Mouse (Mus musculus): ENCODE data around the gene Plk5. TPM values are rescaled to one million over a fixed set of nuclear protein-coding genes. Genes with fewer than 3 reads are reported as not detected.

Gene Plk5
- not detected for polyA plus RNA-seq (2014; fragmentation: Illumina TruSeq; extraction: RNeasy Lipid Tissue Mini Kit (QIAGEN cat#74804))

GRCm38 (mm10) chr10:80356001-80356682 lies at the start of gene Plk5:
TSS of gene Plk5 (plus strand) at chr10:80356459.

GRCm38 (mm10) chr10:80320340-80320760 lies 35.9 kb upstream of the Plk5 start, which contains the start of gene 2310011J03Rik:
TSS of gene 2310011J03Rik (minus strand) at chr10:80320537.

GRCm38 (mm10) chr10:80329273-80330081 lies 26.8 kb upstream of the Plk5 start, which contains the start of the genes Pcsk4 and Reep6:
TSS of gene Pcsk4 (minus strand) at chr10:80329498.
TSS of gene Reep6 (plus strand) at chr10:80329953.

GRCm38 (mm10) chr10:80348244-80348781 lies 7.9 kb upstream of the Plk5 start, which contains the start of gene Adamtsl5:
TSS of gene Adamtsl5 (minus strand) at chr10:80348412.

GRCm38 (mm10) chr10:80387522-80387959 lies 31.3 kb downstream of the Plk5 start, which contains the start of gene Mex3d:
TSS of gene Mex3d (minus strand) at chr10:80387659.

GRCm38 (mm10) chr10:80399191-80399972 lies 43.1 kb downstream of the Plk5 start, which contains the start of gene Mbd3:
TSS of gene Mbd3 (minus strand) at chr10:80399550.

GRCm38 (mm10) chr10:80406684-80407501 lies 50.6 kb downstream of the Plk5 start, which contains the start of gene Uqcr11:
TSS of gene Uqcr11 (minus strand) at chr10:80406830.

Other genes with a start within 250 kb of the Plk5 start
- 4.8 TPM for gene Stk11, start 240.7 kb upstream of the Plk5 start, polyA plus RNA-seq (2014; fragmentation: Illumina TruSeq; extraction: RNeasy Lipid Tissue Mini Kit (QIAGEN cat#74804))
- gene Atp5d, start 217.8 kb upstream of the Plk5 start, polyA plus RNA-seq (2014; fragmentation: Illumina TruSeq; extraction: RNeasy Lipid Tissue Mini Kit (QIAGEN cat#74804)) = 0.34 TPM
- gene Cbarp, start 215.6 kb upstream of the Plk5 start, polyA plus RNA-seq (2014; fragmentation: Illumina TruSeq; extraction: RNeasy Lipid Tissue Mini Kit (QIAGEN cat#74804)) = not detected
- 10.3 TPM for gene Midn, start 208.2 kb upstream of the Plk5 start, polyA plus RNA-seq (2014; fragmentation: Illumina TruSeq; extraction: RNeasy Lipid Tissue Mini Kit (QIAGEN cat#74804))
- 34.8 TPM for gene Cirbp, start 190.5 kb upstream of the Plk5 start, polyA plus RNA-seq (2014; fragmentation: Illumina TruSeq; extraction: RNeasy Lipid Tissue Mini Kit (QIAGEN cat#74804))
- 1.1 TPM for gene 1600002K03Rik, start 183.5 kb upstream of the Plk5 start, polyA plus RNA-seq (2014; fragmentation: Illumina TruSeq; extraction: RNeasy Lipid Tissue Mini Kit (QIAGEN cat#74804))
- gene Efna2, start 177.0 kb upstream of the Plk5 start, polyA plus RNA-seq (2014; fragmentation: Illumina TruSeq; extraction: RNeasy Lipid Tissue Mini Kit (QIAGEN cat#74804)) = 5.3 TPM
- 5.4 TPM for gene Mum1, start 130.0 kb upstream of the Plk5 start, polyA plus RNA-seq (2014; fragmentation: Illumina TruSeq; extraction: RNeasy Lipid Tissue Mini Kit (QIAGEN cat#74804))
- 1.1 TPM for gene Ndufs7, start 107.3 kb upstream of the Plk5 start, polyA plus RNA-seq (2014; fragmentation: Illumina TruSeq; extraction: RNeasy Lipid Tissue Mini Kit (QIAGEN cat#74804))
- gene Gamt, start 95.4 kb upstream of the Plk5 start, polyA plus RNA-seq (2014; fragmentation: Illumina TruSeq; extraction: RNeasy Lipid Tissue Mini Kit (QIAGEN cat#74804)) = not detected
- gene Dazap1, start 95.0 kb upstream of the Plk5 start, polyA plus RNA-seq (2014; fragmentation: Illumina TruSeq; extraction: RNeasy Lipid Tissue Mini Kit (QIAGEN cat#74804)) = 25.0 TPM
- gene Rps15, start 64.0 kb upstream of the Plk5 start, polyA plus RNA-seq (2014; fragmentation: Illumina TruSeq; extraction: RNeasy Lipid Tissue Mini Kit (QIAGEN cat#74804)) = not detected
- not detected for gene Apc2, start 60.5 kb upstream of the Plk5 start, polyA plus RNA-seq (2014; fragmentation: Illumina TruSeq; extraction: RNeasy Lipid Tissue Mini Kit (QIAGEN cat#74804))
- gene 2310011J03Rik, start 35.9 kb upstream of the Plk5 start, polyA plus RNA-seq (2014; fragmentation: Illumina TruSeq; extraction: RNeasy Lipid Tissue Mini Kit (QIAGEN cat#74804)) = 1.1 TPM
- gene Pcsk4, start 27.0 kb upstream of the Plk5 start, polyA plus RNA-seq (2014; fragmentation: Illumina TruSeq; extraction: RNeasy Lipid Tissue Mini Kit (QIAGEN cat#74804)) = not detected
- gene Reep6, start 26.5 kb upstream of the Plk5 start, polyA plus RNA-seq (2014; fragmentation: Illumina TruSeq; extraction: RNeasy Lipid Tissue Mini Kit (QIAGEN cat#74804)) = not detected
- not detected for gene Adamtsl5, start 8.0 kb upstream of the Plk5 start, polyA plus RNA-seq (2014; fragmentation: Illumina TruSeq; extraction: RNeasy Lipid Tissue Mini Kit (QIAGEN cat#74804))
- 29.8 TPM for gene Mex3d, start 31.2 kb downstream of the Plk5 start, polyA plus RNA-seq (2014; fragmentation: Illumina TruSeq; extraction: RNeasy Lipid Tissue Mini Kit (QIAGEN cat#74804))
- not detected for gene Mbd3, start 43.1 kb downstream of the Plk5 start, polyA plus RNA-seq (2014; fragmentation: Illumina TruSeq; extraction: RNeasy Lipid Tissue Mini Kit (QIAGEN cat#74804))
- not detected for gene Uqcr11, start 50.4 kb downstream of the Plk5 start, polyA plus RNA-seq (2014; fragmentation: Illumina TruSeq; extraction: RNeasy Lipid Tissue Mini Kit (QIAGEN cat#74804))
- gene Tcf3, start 77.2 kb downstream of the Plk5 start, polyA plus RNA-seq (2014; fragmentation: Illumina TruSeq; extraction: RNeasy Lipid Tissue Mini Kit (QIAGEN cat#74804)) = 6.6 TPM
- not detected for gene Onecut3, start 138.4 kb downstream of the Plk5 start, polyA plus RNA-seq (2014; fragmentation: Illumina TruSeq; extraction: RNeasy Lipid Tissue Mini Kit (QIAGEN cat#74804))
- not detected for gene Atp8b3, start 182.7 kb downstream of the Plk5 start, polyA plus RNA-seq (2014; fragmentation: Illumina TruSeq; extraction: RNeasy Lipid Tissue Mini Kit (QIAGEN cat#74804))
- 0.77 TPM for gene Rexo1, start 205.1 kb downstream of the Plk5 start, polyA plus RNA-seq (2014; fragmentation: Illumina TruSeq; extraction: RNeasy Lipid Tissue Mini Kit (QIAGEN cat#74804))
- gene Klf16, start 220.9 kb downstream of the Plk5 start, polyA plus RNA-seq (2014; fragmentation: Illumina TruSeq; extraction: RNeasy Lipid Tissue Mini Kit (QIAGEN cat#74804)) = 3.8 TPM
- not detected for gene Abhd17a, start 233.9 kb downstream of the Plk5 start, polyA plus RNA-seq (2014; fragmentation: Illumina TruSeq; extraction: RNeasy Lipid Tissue Mini Kit (QIAGEN cat#74804))
- not detected for gene Scamp4, start 246.4 kb downstream of the Plk5 start, polyA plus RNA-seq (2014; fragmentation: Illumina TruSeq; extraction: RNeasy Lipid Tissue Mini Kit (QIAGEN cat#74804))
- gene Adat3, start 246.4 kb downstream of the Plk5 start, polyA plus RNA-seq (2014; fragmentation: Illumina TruSeq; extraction: RNeasy Lipid Tissue Mini Kit (QIAGEN cat#74804)) = not detected
- not detected for gene Gm49322, start 249.6 kb downstream of the Plk5 start, polyA plus RNA-seq (2014; fragmentation: Illumina TruSeq; extraction: RNeasy Lipid Tissue Mini Kit (QIAGEN cat#74804))